Mouse (Mus musculus) frontal cortex, postnatal 10 days (tissue): ENCODE results near the gene Tmem186.

Experiments used
- DNase-seq, 2 experiments: peaks; one replicate each; pipeline ENCODE4 v3.0.0; 2022; ENCODE audit warnings: low spot score in 2 of 2, mixed read lengths in 1 of 2

Gene Tmem186

GRCm38 (mm10) chr16:8612214-8613005 lies 25.1 kb downstream of the Tmem186 start:
- no peak for DNase-seq

- DNase-seq = no peak
These were observed 27.1 kb downstream of the Tmem186 start for GRCm38 (mm10) chr16:8610397-8610796.

GRCm38 (mm10) chr16:8603789-8604188 lies 33.7 kb downstream of the Tmem186 start:
- no peak for DNase-seq

GRCm38 (mm10) chr16:8597516-8597915 lies 40.0 kb downstream of the Tmem186 start:
- no peak for DNase-seq

- DNase-seq = no peak
These were observed 41.2 kb downstream of the Tmem186 start for GRCm38 (mm10) chr16:8596336-8596735.

GRCm38 (mm10) chr16:8595411-8595810 lies 42.1 kb downstream of the Tmem186 start:
- peak; percentile 29 to 47 for DNase-seq

- no peak for DNase-seq
These were observed 52.5 kb downstream of the Tmem186 start for GRCm38 (mm10) chr16:8585056-8585455.

GRCm38 (mm10) chr16:8584248-8584647 lies 53.3 kb downstream of the Tmem186 start:
- DNase-seq = no peak
